Mouse (Mus musculus) brain, embryonic 14.5 days (tissue): ENCODE measurements around the gene Bola3.

Experiments used
- CTCF ChIP-seq: fragments of 200-500 bp; IDR thresholded peaks from 2 replicates; pipeline ENCODE4 v1.5.1; 2012; ENCODE audit warnings: inconsistent platforms, mild to moderate bottlenecking, moderate library complexity, borderline replicate concordance; ENCODE audit not compliant: insufficient read depth, insufficient read length; ENCODE audit errors: extremely low read depth
- POLR2A ChIP-seq: fragments of 200-500 bp; IDR thresholded peaks from 2 replicates; pipeline ENCODE4 v1.6.1; 2012; ENCODE audit warnings: mild to moderate bottlenecking, inconsistent platforms, borderline replicate concordance; ENCODE audit not compliant: poor library complexity, insufficient read depth, insufficient read length, severe bottlenecking; ENCODE audit errors: extremely low read depth

DNA sequence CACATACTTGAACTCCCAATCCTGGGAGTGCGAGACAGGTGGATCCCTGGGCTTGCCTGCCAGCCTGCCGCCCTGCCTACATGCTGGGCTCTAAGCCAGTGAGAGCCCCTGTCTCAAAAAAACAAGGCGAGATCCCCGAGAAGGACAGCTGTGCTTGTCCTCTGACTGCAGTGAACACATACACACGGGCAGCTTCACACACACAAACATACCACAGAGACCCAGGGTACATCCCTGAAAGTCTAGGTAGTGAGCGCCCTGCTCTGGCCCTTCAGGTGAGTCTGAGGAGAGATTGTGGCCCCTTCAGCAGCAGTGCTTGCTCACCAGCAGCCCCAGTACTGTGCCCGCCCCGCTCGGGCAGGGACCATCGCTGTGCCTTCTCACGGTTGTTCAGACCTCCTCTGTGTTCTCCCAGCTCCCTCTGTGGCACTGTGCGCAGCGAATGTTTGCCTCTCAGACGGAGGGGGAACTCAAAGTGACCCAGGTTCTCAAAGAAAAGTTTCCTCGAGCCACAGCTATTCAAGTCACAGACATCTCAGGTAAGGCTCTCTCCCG, 2.0 kb downstream of the Bola3 start:
- TF ChIP-seq CTCF (no peak), POLR2A (no peak)
